Mouse (Mus musculus) spleen, adult 2 months (tissue): ENCODE measurements around the gene Ccna1.

ENCODE experiments used
- CTCF ChIP-seq: fragments of 200-500 bp; IDR thresholded peaks from 2 replicates; pipeline ENCODE4 v1.5.1; 2011; ENCODE audit warnings: mild to moderate bottlenecking, inconsistent platforms; ENCODE audit not compliant: insufficient read depth, insufficient read length, insufficient replicate concordance; ENCODE audit errors: extremely low read depth
- POLR2A ChIP-seq: fragments of 200-500 bp; IDR thresholded peaks from 2 replicates; pipeline ENCODE4 v1.6.1; 2011; ENCODE audit warnings: low read depth, low read length, inconsistent platforms

- TF ChIP-seq CTCF (no peak), POLR2A (no peak)
Measured at GRCm38 (mm10) chr3:55078233-55078632, 22.9 kb upstream of the Ccna1 start.
